Mouse (Mus musculus) C2C12 (cell line): ENCODE data around the gene Kcnd2. TPM values are rescaled to one million over a fixed set of nuclear protein-coding genes. Genes with fewer than 3 reads are reported as not detected.

Experiments used
- H3K27me3 ChIP-seq: one replicate; pipeline ENCODE4 v1.6.1; 2011; ENCODE audit not compliant: control insufficient read depth, insufficient read depth, insufficient read length
- H3K36me3 ChIP-seq: one replicate; pipeline ENCODE4 v1.6.1; 2011; ENCODE audit not compliant: control insufficient read depth, insufficient read depth
- H3K4me3 ChIP-seq: one replicate; pipeline ENCODE4 v1.5.1; 2011; ENCODE audit warnings: mild to moderate bottlenecking, control low read depth; ENCODE audit not compliant: poor library complexity, insufficient read depth, severe bottlenecking
- H3K79me2 ChIP-seq: one replicate; pipeline ENCODE4 v1.6.1; 2011; ENCODE audit not compliant: control insufficient read depth, insufficient read depth
- H3K79me3 ChIP-seq: one replicate; pipeline ENCODE4 v1.6.1; 2011; ENCODE audit warnings: low read depth, control low read depth
- H3ac ChIP-seq: one replicate; pipeline ENCODE3; 2011; ENCODE audit warnings: low read depth; ENCODE audit not compliant: control insufficient read depth, insufficient read length
- CEBPB ChIP-seq: IDR thresholded peaks from one replicate; pipeline ENCODE4 v1.6.1; 2011; ENCODE audit warnings: low read depth, mild to moderate bottlenecking, control low read depth, moderate library complexity
- CTCF ChIP-seq: IDR thresholded peaks from one replicate; pipeline ENCODE4 v1.5.1; 2011; ENCODE audit not compliant: control insufficient read depth, insufficient read depth, insufficient read length
- FOSL1 ChIP-seq: IDR thresholded peaks from one replicate; pipeline ENCODE4 v1.8.0; 2011; ENCODE audit warnings: mild to moderate bottlenecking, low read length; ENCODE audit not compliant: poor library complexity, insufficient read depth, severe bottlenecking
- MAX ChIP-seq: IDR thresholded peaks from one replicate; pipeline ENCODE4 v1.6.1; 2011; ENCODE audit warnings: mild to moderate bottlenecking, control low read depth
- MYOD1 ChIP-seq: IDR thresholded peaks from one replicate; pipeline ENCODE4 v1.6.1; 2011; ENCODE audit warnings: low read depth; ENCODE audit not compliant: control insufficient read depth, insufficient read length
- MYOG ChIP-seq: IDR thresholded peaks from one replicate; pipeline ENCODE4 v1.6.1; 2011; ENCODE audit not compliant: control insufficient read depth, insufficient read length; ENCODE audit errors: extremely low read depth
- USF1 ChIP-seq: IDR thresholded peaks from one replicate; pipeline ENCODE4 v1.6.1; 2011; ENCODE audit warnings: low read depth, mild to moderate bottlenecking, control low read depth, moderate library complexity
- polyA plus RNA-seq: library from polyadenylated mRNA; unstranded; fragments of >200 nt; fragmentation: generic; extraction: Trizol; gene quantifications from one replicate; pipeline ENCODE4 v1.2.1, GENCODE M21; 2012; ENCODE audit warnings: missing spikeins

The Kcnd2 gene
- polyA plus RNA-seq, 1 experiment = not detected

GRCm38 (mm10) chr6:21684252-21684651, 468.9 kb downstream of the Kcnd2 start:
- H3K4me3 ChIP-seq = no peak overlapping the region
- H3K79me3 ChIP-seq = no peaks in the 10 kb centered on the region
- TF ChIP-seq MAX = no peak
- TF ChIP-seq CEBPB = no peak
- TF ChIP-seq USF1 = no peak
- TF ChIP-seq MYOG = no peak
- TF ChIP-seq FOSL1 = no peak
- TF ChIP-seq MYOD1 = no peak
- H3K36me3 ChIP-seq = no peaks in the 10 kb centered on the region
- no peak overlapping the region for H3ac ChIP-seq
- no peaks in the 10 kb centered on the region for H3K27me3 ChIP-seq
- no peaks in the 10 kb centered on the region for H3K79me2 ChIP-seq

- Histone ChIP-seq H3K79me3 (no peaks in the 10 kb centered on the region), H3K79me2 (no peaks in the 10 kb centered on the region), H3K4me3 (no peak overlapping the region), H3ac (no peak overlapping the region), H3K27me3 (no peaks in the 10 kb centered on the region), H3K36me3 (no peaks in the 10 kb centered on the region)
- TF ChIP-seq CTCF (no peak), MYOD1 (no peak), FOSL1 (no peak), USF1 (no peak), MAX (no peak), MYOG (no peak), CEBPB (no peak)
Observed at GRCm38 (mm10) chr6:21686388-21686787, 471.1 kb downstream of the Kcnd2 start.

- Histone ChIP-seq H3ac (no peak overlapping the region), H3K27me3 (no peaks in the 10 kb centered on the region), H3K79me3 (no peaks in the 10 kb centered on the region), H3K36me3 (no peaks in the 10 kb centered on the region), H3K4me3 (no peak overlapping the region), H3K79me2 (no peaks in the 10 kb centered on the region)
- TF ChIP-seq MYOD1 (no peak), MYOG (no peak), CEBPB (no peak), CTCF (no peak), MAX (no peak), FOSL1 (no peak), USF1 (no peak)
Observed at GRCm38 (mm10) chr6:21692861-21693350, 477.6 kb downstream of the Kcnd2 start.

GRCm38 (mm10) chr6:21697641-21698040, 482.3 kb downstream of the Kcnd2 start:
- Histone ChIP-seq H3K79me2 (no peaks in the 10 kb centered on the region), H3ac (no peak overlapping the region), H3K79me3 (no peaks in the 10 kb centered on the region), H3K36me3 (no peaks in the 10 kb centered on the region), H3K4me3 (no peak overlapping the region), H3K27me3 (no peaks in the 10 kb centered on the region)
- TF ChIP-seq USF1 (no peak), MYOD1 (no peak), CEBPB (no peak), MYOG (no peak), MAX (no peak), FOSL1 (no peak), CTCF (no peak)

GRCm38 (mm10) chr6:21701131-21701530, 485.8 kb downstream of the Kcnd2 start:
- no peaks in the 10 kb centered on the region for H3K79me3 ChIP-seq

GRCm38 (mm10) chr6:21709228-21709627, 493.9 kb downstream of the Kcnd2 start:
- H3K4me3 ChIP-seq = no peak overlapping the region
- H3K36me3 ChIP-seq = no peaks in the 10 kb centered on the region
- no peaks in the 10 kb centered on the region for H3K79me3 ChIP-seq
- H3ac ChIP-seq = no peak overlapping the region
- TF ChIP-seq CTCF (no peak), FOSL1 (no peak), CEBPB (no peak), MAX (no peak), MYOG (no peak), USF1 (no peak), MYOD1 (no peak)
- H3K79me2 ChIP-seq = no peaks in the 10 kb centered on the region
- peaks cover 7% of the 10 kb centered on the region for H3K27me3 ChIP-seq

More at GRCm38 (mm10) chr6:21701131-21701530, 485.8 kb downstream of the Kcnd2 start:
- Histone ChIP-seq H3K27me3 (no peaks in the 10 kb centered on the region), H3K79me2 (no peaks in the 10 kb centered on the region), H3ac (no peak overlapping the region), H3K36me3 (no peaks in the 10 kb centered on the region), H3K4me3 (no peak overlapping the region)
- TF ChIP-seq CEBPB = no peak
- no peak for TF ChIP-seq CTCF
- no peak for TF ChIP-seq MAX
- TF ChIP-seq MYOD1 = no peak
- TF ChIP-seq MYOG = no peak
- TF ChIP-seq USF1 = no peak
- no peak for TF ChIP-seq FOSL1
